Mouse (Mus musculus): ENCODE results near the gene Glipr1.

- TF ChIP-seq CHD2 (IDR thresholded peaks at IDR 0.05; ENCODE audit: low read depth, low read length) (no peak), ZC3H11A (IDR thresholded peaks at IDR 0.05; ENCODE audit: borderline replicate concordance, low read depth, low read length) (no peak), HCFC1 (IDR thresholded peaks at IDR 0.05; ENCODE audit: borderline replicate concordance, insufficient read depth, low read length) (no peak), MAFK (IDR thresholded peaks at IDR 0.05; ENCODE audit: insufficient read depth, low read depth, low read length) (no peak)
Measured at GRCm38 (mm10) chr10:111960459-111960858, 42.0 kb downstream of the Glipr1 start.

Data from ES-E14 (cell line).